Mouse (Mus musculus) embryo, embryonic 11 days (tissue): ENCODE results near the gene Zfp354a.
"Not testable (repeated sequence)": the region's sequence is repeated elsewhere in the genome, so short reads cannot be mapped to it uniquely, and the experiment has no call there.

ENCODE experiments used
- DNase-seq: peaks from one replicate; pipeline ENCODE4 v3.0.0-alpha.2; 2015

Zfp354a gene

GRCm38 (mm10) chr11:51059151-51059571, at the start of gene Zfp354a:
TSS of gene Zfp354a (plus strand) at chr11:51059257.
- DNase-seq: peak; percentile 90

GRCm38 (mm10) chr11:51011821-51012220, 47.2 kb upstream of the Zfp354a start:
- no peak for DNase-seq

- no peak for DNase-seq
Measured at GRCm38 (mm10) chr11:51013936-51014335, 45.1 kb upstream of the Zfp354a start, which contains the start of gene Olfr54. TSS of gene Olfr54 (plus strand) at chr11:51014236.

GRCm38 (mm10) chr11:51016341-51016740, 42.7 kb upstream of the Zfp354a start:
- DNase-seq: no peak

GRCm38 (mm10) chr11:51026811-51027210, 32.2 kb upstream of the Zfp354a start:
- DNase-seq: not testable (repeated sequence)

GRCm38 (mm10) chr11:51029381-51029780, 29.7 kb upstream of the Zfp354a start:
- DNase-seq: not testable (repeated sequence)

- DNase-seq: no peak
Measured at GRCm38 (mm10) chr11:51030225-51030624, 28.8 kb upstream of the Zfp354a start.

- DNase-seq: peak; percentile 64
Measured at GRCm38 (mm10) chr11:51032851-51033250, 26.2 kb upstream of the Zfp354a start.

GRCm38 (mm10) chr11:51034141-51034540, 24.9 kb upstream of the Zfp354a start:
- not testable (repeated sequence) for DNase-seq

- DNase-seq: no peak
Measured at GRCm38 (mm10) chr11:51035951-51036350, 23.1 kb upstream of the Zfp354a start.

- not testable (repeated sequence) for DNase-seq
Measured at GRCm38 (mm10) chr11:51044776-51045175, 14.3 kb upstream of the Zfp354a start.

GRCm38 (mm10) chr11:51047809-51048208, 11.2 kb upstream of the Zfp354a start, which contains the start of gene Olfr1375:
TSS of gene Olfr1375 (plus strand) at chr11:51048109.
- not testable (repeated sequence) for DNase-seq

GRCm38 (mm10) chr11:51051678-51052077, 7.4 kb upstream of the Zfp354a start:
- DNase-seq: no peak

GRCm38 (mm10) chr11:51053230-51053629, 5.8 kb upstream of the Zfp354a start:
- peak; percentile 7 for DNase-seq

- no peak for DNase-seq
Measured at GRCm38 (mm10) chr11:51059640-51060039, 583 bp downstream of the Zfp354a start.

GRCm38 (mm10) chr11:51060981-51061380, 1.9 kb downstream of the Zfp354a start:
- DNase-seq: no peak

- DNase-seq: no peak
Measured at GRCm38 (mm10) chr11:51063276-51063675, 4.2 kb downstream of the Zfp354a start.

GRCm38 (mm10) chr11:51063841-51064240, 4.8 kb downstream of the Zfp354a start:
- no peak for DNase-seq

GRCm38 (mm10) chr11:51084527-51084926, 25.5 kb downstream of the Zfp354a start:
- peak; percentile 8 for DNase-seq

- DNase-seq: peak; percentile 4
Measured at GRCm38 (mm10) chr11:51085269-51085668, 26.2 kb downstream of the Zfp354a start.

- DNase-seq: no peak
Measured at GRCm38 (mm10) chr11:51107261-51107660, 48.2 kb downstream of the Zfp354a start.

- no peak for DNase-seq
Measured at GRCm38 (mm10) chr11:51110621-51111020, 51.6 kb downstream of the Zfp354a start.
